Mouse (Mus musculus): ENCODE measurements at regions not wholly inside any gene's neighbourhood (a gene's known extent, or its start where the extent isn't known, plus 50 kb on each side); places are given as distances from the start of the nearest gene placed in this dataset.

DNA sequence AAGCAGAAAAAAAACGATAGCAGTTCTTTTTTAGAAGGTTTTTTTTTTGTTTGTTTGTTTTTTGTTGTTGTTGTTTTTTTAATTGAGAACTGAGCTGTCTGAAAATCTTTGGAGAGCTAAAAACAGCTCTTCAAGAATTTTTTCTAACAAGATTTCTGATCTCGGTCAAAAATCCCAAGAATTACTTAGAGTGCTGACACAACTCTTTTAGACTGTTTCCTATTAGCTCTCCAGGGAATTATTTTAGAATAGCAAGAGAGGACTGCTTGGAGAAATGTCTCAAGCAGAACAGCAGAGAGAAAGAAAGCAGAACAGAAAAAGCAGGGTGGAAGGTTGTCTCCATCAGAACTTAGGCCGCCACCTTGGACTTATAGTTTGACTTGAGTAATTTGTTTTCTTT, 218.1 kb upstream of the Zfp770 start:
- H3K4me3 ChIP-seq (ENCODE audit: control insufficient read depth, insufficient read depth, low read length): no peak overlapping the region
- no peaks in the 10 kb centered on the region for H3K4me1 ChIP-seq (replicated peaks; ENCODE audit: control insufficient read depth, insufficient read depth, low read length)
- H3K36me3 ChIP-seq (ENCODE audit: control insufficient read depth, insufficient read depth, low read length): no peaks in the 10 kb centered on the region
- H3K27me3 ChIP-seq (ENCODE audit: control insufficient read depth, insufficient read depth, low read length): no peaks in the 10 kb centered on the region
- TF ChIP-seq POLR2A (IDR thresholded peaks at IDR 0.05; ENCODE audit: control insufficient read depth, extremely low read depth, insufficient read depth, low read length, poor library complexity) (no peak), CTCF (IDR thresholded peaks at IDR 0.05; ENCODE audit: borderline replicate concordance, control insufficient read depth, extremely low read depth, insufficient read depth, low read length, poor library complexity) (no peak)
- 80% methylated on average over 3 of the region's 3 CpGs for WGBS
- no peak overlapping the region for H3K27ac ChIP-seq (ENCODE audit: control insufficient read depth, insufficient read depth, low read length)
- no peak for DNase-seq

DNA sequence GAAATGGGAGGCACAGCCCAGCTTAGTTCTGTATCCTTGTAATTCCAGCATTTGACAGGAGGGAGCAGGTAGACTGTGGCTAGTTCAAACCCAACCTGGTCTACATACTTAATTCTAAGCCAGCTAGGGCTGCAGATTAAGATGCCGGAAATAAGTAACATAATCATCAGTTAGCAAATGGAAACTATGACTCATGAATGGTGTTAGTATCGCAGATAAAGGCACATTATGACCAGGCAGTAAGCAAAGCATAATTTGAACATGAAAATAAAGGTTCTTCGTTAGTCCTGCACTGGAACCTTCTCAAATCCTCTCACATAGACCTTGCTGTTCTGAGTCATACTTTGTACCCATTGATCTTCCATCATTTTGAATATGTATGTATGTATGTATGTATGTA, 211.7 kb upstream of the Zfp770 start:
- no peaks in the 10 kb centered on the region for H3K4me1 ChIP-seq (replicated peaks; ENCODE audit: control insufficient read depth, insufficient read depth, low read length)
- WGBS: 89% methylated on average over 3 of the region's 3 CpGs
- TF ChIP-seq CTCF (IDR thresholded peaks at IDR 0.05; ENCODE audit: borderline replicate concordance, control insufficient read depth, extremely low read depth, insufficient read depth, low read length, poor library complexity) (no peak), POLR2A (IDR thresholded peaks at IDR 0.05; ENCODE audit: control insufficient read depth, extremely low read depth, insufficient read depth, low read length, poor library complexity) (no peak)
- no peak overlapping the region for H3K27ac ChIP-seq (ENCODE audit: control insufficient read depth, insufficient read depth, low read length)
- no peaks in the 10 kb centered on the region for H3K27me3 ChIP-seq (ENCODE audit: control insufficient read depth, insufficient read depth, low read length)
- DNase-seq: no peak
- no peak overlapping the region for H3K4me3 ChIP-seq (ENCODE audit: control insufficient read depth, insufficient read depth, low read length)
- H3K36me3 ChIP-seq (ENCODE audit: control insufficient read depth, insufficient read depth, low read length): no peaks in the 10 kb centered on the region

DNA sequence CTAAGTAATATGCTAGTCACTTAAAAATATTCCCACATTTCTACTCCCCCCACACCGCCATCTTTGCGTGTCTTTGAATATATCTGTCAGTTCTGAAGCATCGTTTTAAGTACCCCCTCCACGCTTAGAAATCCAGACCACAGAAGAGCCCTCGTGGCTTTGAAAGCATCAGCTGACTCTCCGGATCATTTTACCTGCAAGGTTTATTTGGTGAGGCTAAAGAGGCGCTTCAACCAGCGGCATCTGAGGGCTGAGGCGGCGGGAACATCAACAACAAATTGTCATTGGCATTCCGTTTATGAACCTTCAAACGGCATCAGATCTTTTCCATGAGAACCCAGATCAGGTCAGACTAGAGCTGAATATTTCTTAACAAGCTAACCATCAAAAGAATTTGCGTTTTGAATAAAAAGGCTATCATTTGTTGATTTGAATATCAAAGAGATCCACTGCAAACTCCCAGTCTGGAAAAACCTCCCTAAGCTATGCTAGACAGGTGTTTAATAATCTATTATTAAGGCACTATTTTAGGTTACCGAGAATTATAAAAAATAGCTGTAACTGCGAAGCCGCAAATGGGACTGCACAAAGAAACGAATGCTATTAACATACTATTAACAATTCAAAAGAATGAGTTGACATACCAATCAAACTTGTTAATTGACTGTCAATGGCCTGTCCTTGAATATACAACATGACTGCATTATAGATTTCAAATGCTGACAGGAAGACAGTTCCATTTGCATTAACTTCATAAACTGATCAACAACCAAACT, 210.9 kb upstream of the Zfp770 start:
- H3K27ac ChIP-seq (ENCODE audit: control insufficient read depth, insufficient read depth, low read length): no peak overlapping the region
- H3K4me1 ChIP-seq (replicated peaks; ENCODE audit: control insufficient read depth, insufficient read depth, low read length): no peaks in the 10 kb centered on the region
- no peak overlapping the region for H3K4me3 ChIP-seq (ENCODE audit: control insufficient read depth, insufficient read depth, low read length)
- DNase-seq: no peak
- TF ChIP-seq CTCF (IDR thresholded peaks at IDR 0.05; ENCODE audit: borderline replicate concordance, control insufficient read depth, extremely low read depth, insufficient read depth, low read length, poor library complexity) (no peak), POLR2A (IDR thresholded peaks at IDR 0.05; ENCODE audit: control insufficient read depth, extremely low read depth, insufficient read depth, low read length, poor library complexity) (no peak)
- 68% methylated on average over 17 of the region's 17 CpGs for WGBS
- H3K36me3 ChIP-seq (ENCODE audit: control insufficient read depth, insufficient read depth, low read length): no peaks in the 10 kb centered on the region
- H3K27me3 ChIP-seq (ENCODE audit: control insufficient read depth, insufficient read depth, low read length): no peaks in the 10 kb centered on the region

DNA sequence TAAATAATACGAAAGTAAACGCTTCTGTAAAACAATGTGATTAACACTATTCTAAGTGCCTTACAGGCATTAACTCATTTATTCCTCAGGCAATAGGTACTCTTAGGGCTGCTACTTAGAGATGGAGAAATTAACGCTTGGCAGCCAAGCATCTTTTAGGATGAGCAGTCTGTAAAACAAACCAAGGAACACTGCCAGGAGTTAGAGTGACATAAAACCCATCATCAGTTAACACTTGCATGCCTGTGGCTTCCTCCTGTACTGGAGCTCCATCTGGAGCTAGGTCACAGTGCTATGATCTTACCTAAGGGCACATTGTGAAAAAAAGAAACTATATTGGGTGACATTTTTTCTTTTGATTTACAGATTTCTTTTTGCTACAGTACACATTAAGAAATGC, 209.4 kb upstream of the Zfp770 start:
- TF ChIP-seq POLR2A (IDR thresholded peaks at IDR 0.05; ENCODE audit: control insufficient read depth, extremely low read depth, insufficient read depth, low read length, poor library complexity): no peak
- no peak for TF ChIP-seq CTCF (IDR thresholded peaks at IDR 0.05; ENCODE audit: borderline replicate concordance, control insufficient read depth, extremely low read depth, insufficient read depth, low read length, poor library complexity)
- Histone ChIP-seq H3K27me3 (ENCODE audit: control insufficient read depth, insufficient read depth, low read length) (no peaks in the 10 kb centered on the region), H3K27ac (ENCODE audit: control insufficient read depth, insufficient read depth, low read length) (no peak overlapping the region), H3K36me3 (ENCODE audit: control insufficient read depth, insufficient read depth, low read length) (no peaks in the 10 kb centered on the region), H3K4me3 (ENCODE audit: control insufficient read depth, insufficient read depth, low read length) (no peak overlapping the region), H3K4me1 (replicated peaks; ENCODE audit: control insufficient read depth, insufficient read depth, low read length) (no peaks in the 10 kb centered on the region)
- 89% methylated on average over 3 of the region's 3 CpGs for WGBS
- DNase-seq: no peak

DNA sequence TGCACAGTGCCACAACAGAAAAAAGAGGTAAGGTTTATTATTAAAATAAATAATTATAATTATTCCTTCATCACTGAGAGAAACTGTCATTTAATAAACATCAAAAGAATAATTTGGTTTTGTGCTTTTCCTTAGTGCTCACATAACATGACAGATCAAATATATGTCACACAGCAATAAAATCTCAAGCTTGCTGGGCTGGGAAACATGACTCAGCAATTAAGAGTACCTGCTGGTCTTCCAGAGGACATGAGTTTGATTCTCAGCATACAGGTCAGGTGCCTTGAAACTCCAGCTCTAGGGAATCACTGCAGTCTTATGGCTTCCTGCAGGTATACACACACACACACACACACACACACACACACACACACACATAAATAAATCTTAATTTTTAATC, 208.3 kb upstream of the Zfp770 start:
- no peak overlapping the region for H3K27ac ChIP-seq (ENCODE audit: control insufficient read depth, insufficient read depth, low read length)
- H3K27me3 ChIP-seq (ENCODE audit: control insufficient read depth, insufficient read depth, low read length): no peaks in the 10 kb centered on the region
- no peak for DNase-seq
- H3K36me3 ChIP-seq (ENCODE audit: control insufficient read depth, insufficient read depth, low read length): no peaks in the 10 kb centered on the region
- no peak overlapping the region for H3K4me3 ChIP-seq (ENCODE audit: control insufficient read depth, insufficient read depth, low read length)
- H3K4me1 ChIP-seq (replicated peaks; ENCODE audit: control insufficient read depth, insufficient read depth, low read length): no peaks in the 10 kb centered on the region
- TF ChIP-seq CTCF (IDR thresholded peaks at IDR 0.05; ENCODE audit: borderline replicate concordance, control insufficient read depth, extremely low read depth, insufficient read depth, low read length, poor library complexity): no peak
- TF ChIP-seq POLR2A (IDR thresholded peaks at IDR 0.05; ENCODE audit: control insufficient read depth, extremely low read depth, insufficient read depth, low read length, poor library complexity): no peak

DNA sequence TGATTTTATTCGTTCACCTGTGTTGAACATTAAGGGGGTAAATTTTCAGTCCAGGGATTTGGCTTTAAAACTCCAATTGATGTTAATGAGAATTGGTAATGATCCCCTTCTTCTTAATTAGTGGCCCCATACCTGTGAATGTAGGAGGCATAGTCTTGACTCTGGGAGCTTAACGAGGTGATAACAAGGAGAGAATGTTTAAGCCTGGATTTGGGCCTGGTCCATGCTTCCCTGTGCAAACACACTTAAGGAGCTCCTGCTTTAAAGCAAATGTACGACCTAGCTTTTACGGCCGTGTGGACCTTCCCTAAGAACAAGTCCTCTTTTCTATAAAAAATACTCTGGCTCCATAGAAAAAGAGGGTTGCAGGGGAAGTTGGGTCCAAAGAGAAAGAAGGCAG, 206.1 kb upstream of the Zfp770 start:
- no peak overlapping the region for H3K4me3 ChIP-seq (ENCODE audit: control insufficient read depth, insufficient read depth, low read length)
- H3K27ac ChIP-seq (ENCODE audit: control insufficient read depth, insufficient read depth, low read length): no peak overlapping the region
- no peaks in the 10 kb centered on the region for H3K27me3 ChIP-seq (ENCODE audit: control insufficient read depth, insufficient read depth, low read length)
- 74% methylated on average over 5 of the region's 5 CpGs for WGBS
- DNase-seq: no peak
- H3K4me1 ChIP-seq (replicated peaks; ENCODE audit: control insufficient read depth, insufficient read depth, low read length): no peaks in the 10 kb centered on the region
- no peaks in the 10 kb centered on the region for H3K36me3 ChIP-seq (ENCODE audit: control insufficient read depth, insufficient read depth, low read length)
- TF ChIP-seq POLR2A (IDR thresholded peaks at IDR 0.05; ENCODE audit: control insufficient read depth, extremely low read depth, insufficient read depth, low read length, poor library complexity): no peak

DNA sequence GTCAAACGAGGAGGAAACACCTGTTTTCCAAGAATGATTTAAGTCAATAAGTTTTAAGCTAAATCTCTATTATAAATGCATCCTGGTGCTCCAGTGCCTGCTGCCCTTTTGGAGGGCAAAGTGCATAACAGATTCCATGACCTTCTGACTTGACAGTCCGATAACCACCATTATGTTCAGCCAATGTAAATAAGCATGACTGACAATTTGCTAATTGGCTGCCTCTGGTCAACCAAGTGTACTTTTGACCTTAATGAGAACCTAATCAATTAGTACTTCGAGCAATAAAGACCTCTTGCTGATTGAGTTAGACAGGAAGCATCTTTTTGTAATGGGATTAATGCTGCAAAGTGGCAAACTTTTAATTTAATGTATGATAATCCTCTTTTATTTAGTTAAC, 183.3 kb upstream of the Zfp770 start:
- WGBS: 77% methylated on average over 3 of the region's 3 CpGs
- Histone ChIP-seq H3K4me1 (replicated peaks; ENCODE audit: control insufficient read depth, insufficient read depth, low read length) (no peaks in the 10 kb centered on the region), H3K4me3 (ENCODE audit: control insufficient read depth, insufficient read depth, low read length) (no peak overlapping the region), H3K36me3 (ENCODE audit: control insufficient read depth, insufficient read depth, low read length) (no peaks in the 10 kb centered on the region), H3K27ac (ENCODE audit: control insufficient read depth, insufficient read depth, low read length) (no peak overlapping the region), H3K27me3 (ENCODE audit: control insufficient read depth, insufficient read depth, low read length) (no peaks in the 10 kb centered on the region)
- no peak for TF ChIP-seq POLR2A (IDR thresholded peaks at IDR 0.05; ENCODE audit: control insufficient read depth, extremely low read depth, insufficient read depth, low read length, poor library complexity)
- TF ChIP-seq CTCF (IDR thresholded peaks at IDR 0.05; ENCODE audit: borderline replicate concordance, control insufficient read depth, extremely low read depth, insufficient read depth, low read length, poor library complexity): no peak
- DNase-seq: no peak
